8 mouse cellular contexts compared by ENCODE assay signal in genomic region chr1:153401765-153402164, GRCm38 (mm10). TPM values are rescaled to one million over a fixed set of nuclear protein-coding genes. Genes with fewer than 3 reads are reported as not detected.
A peak's percentile ranks its signal among the peaks of the same experiment; 100 is the strongest.
DNase-seq lines count a peak whose midpoint lies in the region; ATAC-seq and TF ChIP-seq lines count a peak whose summit lies in the region.

No protein-coding gene starts in this region.

- no peak overlapping the region for H3K4me2 ChIP-seq in embryonic facial prominence, embryonic 14.5 days (ENCODE audit: low read depth, low read length)
- no peak overlapping the region for H3K4me2 ChIP-seq in heart, embryonic 16.5 days (ENCODE audit: low read depth, low read length)
- no peak overlapping the region for H3K4me2 ChIP-seq in liver, embryonic 16.5 days (ENCODE audit: low read depth, low read length)
- H3K4me2 ChIP-seq in neural tube, embryonic 13.5 days, result no peak overlapping the region

- H3K36me3 ChIP-seq in ES-E14 (ENCODE audit: control insufficient read depth, insufficient read depth, low read length, poor library complexity, severe bottlenecking), result no peaks in the 10 kb centered on the region
- no peaks in the 10 kb centered on the region for H3K36me3 ChIP-seq in embryonic facial prominence, embryonic 14.5 days (ENCODE audit: control insufficient read depth, insufficient read depth, low read length)
- no peaks in the 10 kb centered on the region for H3K36me3 ChIP-seq in heart, embryonic 16.5 days (ENCODE audit: control insufficient read depth, insufficient read depth)
- H3K36me3 ChIP-seq in liver, embryonic 16.5 days (ENCODE audit: control insufficient read depth, insufficient read depth), result no peaks in the 10 kb centered on the region
- no peaks in the 10 kb centered on the region for H3K36me3 ChIP-seq in neural tube, embryonic 13.5 days

- H3K9ac ChIP-seq in ES-E14 (ENCODE audit: insufficient read depth, low read depth, low read length, poor library complexity, severe bottlenecking), result no peak overlapping the region
- H3K9ac ChIP-seq in embryonic facial prominence, embryonic 14.5 days (ENCODE audit: low read depth, low read length), result no peak overlapping the region
- no peak overlapping the region for H3K9ac ChIP-seq in heart, embryonic 16.5 days (ENCODE audit: low read length)
- no peak overlapping the region for H3K9ac ChIP-seq in liver, embryonic 16.5 days (ENCODE audit: low read depth, low read length)
- no peak overlapping the region for H3K9ac ChIP-seq in neural tube, embryonic 13.5 days

- no peaks in the 10 kb centered on the region for H3K9me3 ChIP-seq in ES-E14 (ENCODE audit: control insufficient read depth, insufficient read depth, low read depth, low read length)
- H3K9me3 ChIP-seq in embryonic facial prominence, embryonic 14.5 days (ENCODE audit: control insufficient read depth, low read length), result no peaks in the 10 kb centered on the region
- no peaks in the 10 kb centered on the region for H3K9me3 ChIP-seq in heart, embryonic 16.5 days (replicated peaks; ENCODE audit: control insufficient read depth, low read length)
- no peaks in the 10 kb centered on the region for H3K9me3 ChIP-seq in liver, embryonic 16.5 days (replicated peaks; ENCODE audit: control insufficient read depth, low read length)
- no peaks in the 10 kb centered on the region for H3K9me3 ChIP-seq in neural tube, embryonic 13.5 days

- in situ Hi-C loops in ES-E14 (cut with MboI; ENCODE audit: low sequenced_read_pairs in 2 of 2, unreplicated experiment in 2 of 2), result no loop called here

- no peak overlapping the region for H3K27ac ChIP-seq in ES-E14 (ENCODE audit: insufficient read depth, low read depth, low read length, poor library complexity, severe bottlenecking)
- H3K27ac ChIP-seq in bone marrow, adult 2 months (ENCODE audit: control insufficient read depth, insufficient read depth, low read depth, low read length, poor library complexity), result no peak overlapping the region
- H3K27ac ChIP-seq in embryonic facial prominence, embryonic 14.5 days (replicated peaks; ENCODE audit: low read depth, low read length), result no peak overlapping the region
- H3K27ac ChIP-seq in heart, embryonic 16.5 days (ENCODE audit: low read length), result peak overlapping the region; percentile 10; the same call in 1 of the 2 replicates
- no peak overlapping the region for H3K27ac ChIP-seq in liver, embryonic 16.5 days (ENCODE audit: low read length)
- no peak overlapping the region for H3K27ac ChIP-seq in neural tube, embryonic 13.5 days (replicated peaks)

- TF ChIP-seq POLR2A in bone marrow, adult 2 months (IDR thresholded peaks at IDR 0.05; ENCODE audit: borderline replicate concordance, control insufficient read depth, low read depth, low read length), result no peak

- peak; percentile 71 for TF ChIP-seq CTCF in bone marrow, adult 2 months (IDR thresholded peaks at IDR 0.05; ENCODE audit: control insufficient read depth, insufficient read depth, low read length)

- ATAC-seq in embryonic facial prominence, embryonic 14.5 days (ENCODE audit: low read depth), result peak; percentile 82
- ATAC-seq in heart, embryonic 16.5 days (replicated peaks; ENCODE audit: extremely low read depth, insufficient read depth, low FRiP score), result peak; percentile 90
- ATAC-seq in liver, embryonic 16.5 days (ENCODE audit: low read depth), result peak; percentile 53; the same call in 1 of the 2 replicates
- peak; percentile 56; the same call in 1 of the 2 replicates for ATAC-seq in neural tube, embryonic 13.5 days (ENCODE audit: low read depth)

- peak; percentile 65 for DNase-seq in ES-E14 (ENCODE audit: low read depth, low spot score)
- peak; percentile 87 for DNase-seq in embryonic facial prominence, embryonic 14.5 days (ENCODE audit: low spot score)
- DNase-seq in kidney, postnatal 14 days, result peak; percentile 64
- peak; percentile 60 for DNase-seq in urinary bladder, postnatal 25 days (ENCODE audit: low spot score)

- H3K4me1 ChIP-seq in ES-E14 (ENCODE audit: control insufficient read depth in 2 of 2, insufficient read depth in 2 of 2, low read length in 2 of 2, poor library complexity in 1 of 2), result peaks cover 0 to 2% of the 10 kb centered on the region in 2 experiments; a peak in 1 of 4 replicates
- H3K4me1 ChIP-seq in bone marrow, adult 2 months (ENCODE audit: control insufficient read depth, insufficient read depth, low read length), result no peaks in the 10 kb centered on the region
- H3K4me1 ChIP-seq in embryonic facial prominence, embryonic 14.5 days (ENCODE audit: control insufficient read depth, insufficient read depth, low read length), result no peaks in the 10 kb centered on the region
- peaks cover 5% of the 10 kb centered on the region; the same call in 1 of the 2 replicates for H3K4me1 ChIP-seq in heart, embryonic 16.5 days (ENCODE audit: control insufficient read depth, insufficient read depth, low read length)
- H3K4me1 ChIP-seq in liver, embryonic 16.5 days (ENCODE audit: control insufficient read depth, low read depth, low read length), result no peaks in the 10 kb centered on the region
- no peaks in the 10 kb centered on the region for H3K4me1 ChIP-seq in neural tube, embryonic 13.5 days (replicated peaks)

- WGBS in bone marrow, adult 2 months, result 5% methylated on average over 7 of the region's 7 CpGs
- WGBS in embryonic facial prominence, embryonic 14.5 days, result 1% methylated on average over 7 of the region's 7 CpGs
- WGBS in heart, embryonic 16.5 days, result 4% methylated on average over 7 of the region's 7 CpGs
- 2% methylated on average over 7 of the region's 7 CpGs for WGBS in liver, embryonic 16.5 days (ENCODE audit: insufficient replicate concordance)
- 2% methylated on average over 7 of the region's 7 CpGs for WGBS in neural tube, embryonic 13.5 days

- H3K27me3 ChIP-seq in embryonic facial prominence, embryonic 14.5 days (replicated peaks; ENCODE audit: control insufficient read depth, insufficient read depth, low read length), result no peaks in the 10 kb centered on the region
- no peaks in the 10 kb centered on the region for H3K27me3 ChIP-seq in heart, embryonic 16.5 days (ENCODE audit: control insufficient read depth, insufficient read depth, low read length)
- H3K27me3 ChIP-seq in liver, embryonic 16.5 days (ENCODE audit: control insufficient read depth, insufficient read depth, low read depth, low read length), result no peaks in the 10 kb centered on the region
- H3K27me3 ChIP-seq in neural tube, embryonic 13.5 days, result no peaks in the 10 kb centered on the region

- H3K4me3 ChIP-seq in ES-E14 (ENCODE audit: insufficient read depth in 1 of 2, low read depth in 1 of 2, low read length in 2 of 2, poor library complexity in 1 of 2, severe bottlenecking in 1 of 2), result no peak overlapping the region
- no peak overlapping the region for H3K4me3 ChIP-seq in bone marrow, adult 2 months (replicated peaks; ENCODE audit: control insufficient read depth, low read depth, low read length)
- H3K4me3 ChIP-seq in embryonic facial prominence, embryonic 14.5 days (ENCODE audit: low read depth, low read length), result no peak overlapping the region
- H3K4me3 ChIP-seq in heart, embryonic 16.5 days (ENCODE audit: low read length), result no peak overlapping the region
- no peak overlapping the region for H3K4me3 ChIP-seq in liver, embryonic 16.5 days (ENCODE audit: low read depth, low read length)
- H3K4me3 ChIP-seq in neural tube, embryonic 13.5 days, result no peak overlapping the region

TF ChIP-seq in ES-E14, 5 proteins besides CTCF, POLR2A, EP300 and RAD21:
- TF ChIP-seq ZNF384 (IDR thresholded peaks at IDR 0.05; ENCODE audit: low read depth, low read length) (no peak), HCFC1 (IDR thresholded peaks at IDR 0.05; ENCODE audit: borderline replicate concordance, insufficient read depth, low read length) (no peak), CHD2 (IDR thresholded peaks at IDR 0.05; ENCODE audit: low read depth, low read length) (no peak), MAFK (IDR thresholded peaks at IDR 0.05; ENCODE audit: insufficient read depth, low read depth, low read length) (0 out of 2 replicates have a peak, but pooled peaks have one; percentile 23), ZC3H11A (IDR thresholded peaks at IDR 0.05; ENCODE audit: borderline replicate concordance, low read depth, low read length) (peak; percentile 94)

RNA-seq across cellular contexts. Expression of gene Shcbp1l, which starts 23.2 kb away (rescaled TPM):
- total RNA-seq in ES-E14 (2012; rRNA removed), result 2.3 and 3.1 TPM in 2 replicates
- 0.74 and 1.1 TPM in 2 replicates for polyA plus RNA-seq in bone marrow, adult 2 months (2011; ENCODE audit: insufficient read depth, insufficient read length, low replicate concordance, missing spikeins)
- polyA plus RNA-seq in embryonic facial prominence, embryonic 14.5 days (2014; fragmentation: Nextera tagmentation; extraction: Ambion mirVana), result 0.21 and 0.67 TPM in 2 replicates
- polyA plus RNA-seq in heart, embryonic 16.5 days (2015; fragmentation: Nextera tagmentation; extraction: Ambion mirVana), result 0.11 and 0.26 TPM in 2 replicates
- 0.32 and 0.33 TPM in 2 replicates for polyA plus RNA-seq in liver, embryonic 16.5 days (2015; fragmentation: Nextera tagmentation; extraction: Ambion mirVana)
- 0.15 TPM in 1 of 2 replicates, not detected in the other for polyA plus RNA-seq in neural tube, embryonic 13.5 days (2015; fragmentation: Nextera tagmentation; extraction: Ambion mirVana)
